Comparison of ENCODE assay signal across 8 mouse cellular contexts in genomic region chr2:165547410-165547809, GRCm38 (mm10). TPM values are rescaled to one million over a fixed set of nuclear protein-coding genes. Genes with fewer than 3 reads are reported as not detected.
DNase-seq lines count a peak whose midpoint lies in the region; ATAC-seq and TF ChIP-seq lines count a peak whose summit lies in the region.
"Had no signal": no experiment of that assay in that cellular context is flagged by ENCODE, and none has a peak within 500 bp of the region (broad histone marks: within the 10 kb centered on the region; RNA-seq: fewer than 3 reads in every experiment).

No protein-coding gene starts in this region.

- peaks cover 8% of the 10 kb centered on the region; the same call in 1 of the 2 replicates for H3K4me1 ChIP-seq in kidney, embryonic 16.5 days (ENCODE audit: insufficient read depth, low read length)
- no peaks in the 10 kb centered on the region for H3K4me1 ChIP-seq in G1E (ENCODE audit: insufficient read depth, low read depth, low read length)

- no peak overlapping the region for H3K4me2 ChIP-seq in kidney, embryonic 16.5 days (replicated peaks; ENCODE audit: low read depth, low read length)

- WGBS in kidney, embryonic 16.5 days: 60% methylated on average over 9 of the region's 9 CpGs

- H3K27me3 ChIP-seq in kidney, embryonic 16.5 days (ENCODE audit: insufficient read depth, low read length): no peaks in the 10 kb centered on the region
- no peaks in the 10 kb centered on the region; the same call in 1 of the 2 replicates for H3K27me3 ChIP-seq in G1E (ENCODE audit: insufficient read depth, low read length)

- H3K9ac ChIP-seq in kidney, embryonic 16.5 days (replicated peaks; ENCODE audit: low read length): no peak overlapping the region

- H3K36me3 ChIP-seq in kidney, embryonic 16.5 days (ENCODE audit: insufficient read depth, low read length): no peaks in the 10 kb centered on the region
- H3K36me3 ChIP-seq in G1E (replicated peaks): no peaks in the 10 kb centered on the region

- H3K27ac ChIP-seq in kidney, embryonic 16.5 days (ENCODE audit: low read length): no peak overlapping the region

- H3K9me3 ChIP-seq in kidney, embryonic 16.5 days (ENCODE audit: low read length): no peaks in the 10 kb centered on the region
- H3K9me3 ChIP-seq in G1E (replicated peaks): no peaks in the 10 kb centered on the region

- TF ChIP-seq CTCF in G1E (IDR thresholded peaks at IDR 0.05; ENCODE audit: low read depth, low read length): no peak
- TF ChIP-seq CTCF in brain, embryonic 14.5 days (IDR thresholded peaks at IDR 0.05; ENCODE audit: borderline replicate concordance, extremely low read depth, insufficient read depth, insufficient read length): no peak

- ATAC-seq in kidney, embryonic 16.5 days (ENCODE audit: low FRiP score, low TSS enrichment): no peak
- ATAC-seq in G1E (ENCODE audit: extremely low read depth, insufficient number of reproducible peaks, low FRiP score, poor library complexity, severe bottlenecking): no peak

- H3K4me3 ChIP-seq in kidney, embryonic 16.5 days (ENCODE audit: low read length): no peak overlapping the region
- H3K4me3 ChIP-seq in G1E (ENCODE audit: low read depth, low read length): no peak overlapping the region
- H3K4me3 ChIP-seq: erythroblast, embryonic 14.5 days had no signal

- peak; percentile 11 for DNase-seq in kidney, adult 18-20 months
- peak; percentile 16 for DNase-seq in G1E (ENCODE audit: low spot score)
- peak; percentile 85 for DNase-seq in brain, embryonic 14.5 days (ENCODE audit: low read depth)
- DNase-seq in gastrocnemius, postnatal 25 days: peak; percentile 23
- peak; percentile 79 for DNase-seq in lung, postnatal 10 days
- DNase-seq in yolk sac, embryonic 10.5 days (ENCODE audit: low spot score): peak; percentile 58

- no peak for TF ChIP-seq POLR2A in brain, embryonic 14.5 days (IDR thresholded peaks at IDR 0.05; ENCODE audit: borderline replicate concordance, extremely low read depth, insufficient read depth, insufficient read length, poor library complexity, severe bottlenecking)

RNA-seq across cellular contexts. Expression of gene Slc2a10, which starts 43.8 kb away (rescaled TPM):
- polyA plus RNA-seq in kidney, embryonic 16.5 days (2015; fragmentation: Nextera tagmentation; extraction: Ambion mirVana): 8.3 TPM in 2 replicates
- total RNA-seq in G1E (2014; fragmentation: Nextera tagmentation) (not detected in 2 replicates), G1E (2017) (0.12 and 0.16 TPM in 2 replicates)
- polyA plus RNA-seq in G1E (2012): not detected in 2 replicates
- polyA plus RNA-seq in brain, embryonic 14.5 days (2012; rRNA removed): 2.4 and 3.2 TPM in 2 replicates
- 1 to 10 TPM; 1.3 to 1.6 TPM for total RNA-seq in gastrocnemius, postnatal 25 days (2021)
- polyA plus RNA-seq: erythroblast, embryonic 14.5 days had no signal

RNA-seq across cellular contexts. Expression of gene Eya2, which starts 47.4 kb away (rescaled TPM):
- polyA plus RNA-seq in kidney, embryonic 16.5 days (2015; fragmentation: Nextera tagmentation; extraction: Ambion mirVana): 6.8 and 7.5 TPM in 2 replicates
- total RNA-seq in G1E (2014; fragmentation: Nextera tagmentation) (not detected in 2 replicates), G1E (2017) (not detected in 2 replicates)
- not detected in 2 replicates for polyA plus RNA-seq in G1E (2012)
- 6.1 and 12.3 TPM in 2 replicates for polyA plus RNA-seq in brain, embryonic 14.5 days (2012; rRNA removed)
- total RNA-seq in gastrocnemius, postnatal 25 days (2021): 1 to 10 TPM; 1.3 to 3.8 TPM
- polyA plus RNA-seq: erythroblast, embryonic 14.5 days had no signal

RNA-seq across cellular contexts. Expression of gene Trp53rka, which starts 54.3 kb away (rescaled TPM):
- polyA plus RNA-seq in kidney, embryonic 16.5 days (2015; fragmentation: Nextera tagmentation; extraction: Ambion mirVana): 37.7 and 38.9 TPM in 2 replicates
- total RNA-seq in G1E (2014; fragmentation: Nextera tagmentation) (7.3 and 8.4 TPM in 2 replicates), G1E (2017) (13.7 and 16.4 TPM in 2 replicates)
- 25.7 and 28.1 TPM in 2 replicates for polyA plus RNA-seq in G1E (2012)
- polyA plus RNA-seq in brain, embryonic 14.5 days (2012; rRNA removed): 40.4 and 43.8 TPM in 2 replicates
- total RNA-seq in gastrocnemius, postnatal 25 days (2021): 1 to 10 TPM; 8.3 to 9.2 TPM

Comparison
In these comparisons a context has a peak if more than half of its experiments do, and no peak if none do; other contexts are left out.
1. DNase-seq: peak in every context shown above with its lines; median percentile 85 in brain, embryonic 14.5 days; 79 in lung, postnatal 10 days; 58 in yolk sac, embryonic 10.5 days; 23 in gastrocnemius, postnatal 25 days; 16 in G1E; 11 in kidney, adult 18-20 months.